Mouse (Mus musculus) heart, embryonic 12.5 days (tissue): ENCODE results near the gene Plcd3. TPM values are rescaled to one million over a fixed set of nuclear protein-coding genes. Genes with fewer than 3 reads are reported as not detected.

Source experiments
- ATAC-seq: fragments of 200-750 bp; cut with Nextera tagmentation; 2 replicates; pipeline ENCODE4 v1.8.0; 2017; ENCODE audit warnings: moderate TSS enrichment, moderate library complexity; ENCODE audit not compliant: insufficient number of reproducible peaks, low FRiP score
- H3K27ac ChIP-seq: fragments of 300-500 bp; sonication (generic); 2 replicates; pipeline ENCODE4 v1.5.1; 2016; ENCODE audit warnings: mild to moderate bottlenecking, moderate library complexity; ENCODE audit not compliant: poor library complexity, severe bottlenecking
- H3K27me3 ChIP-seq: fragments of 300-500 bp; sonication (generic); replicated peaks from 2 replicates; pipeline ENCODE4 v1.6.1; 2016; ENCODE audit warnings: mild to moderate bottlenecking, moderate library complexity
- H3K36me3 ChIP-seq: fragments of 300-500 bp; sonication (generic); 2 replicates; pipeline ENCODE4 v1.6.1; 2016; ENCODE audit warnings: mild to moderate bottlenecking, moderate library complexity
- H3K4me1 ChIP-seq: fragments of 300-500 bp; sonication (generic); replicated peaks from 2 replicates; pipeline ENCODE4 v1.6.1; 2016; ENCODE audit warnings: mild to moderate bottlenecking
- H3K4me2 ChIP-seq: fragments of 300-500 bp; sonication (generic); 2 replicates; pipeline ENCODE4 v1.6.1; 2016; ENCODE audit warnings: mild to moderate bottlenecking, moderate library complexity
- H3K4me3 ChIP-seq: fragments of 300-500 bp; sonication (generic); 2 replicates; pipeline ENCODE4 v1.5.1; 2016; ENCODE audit warnings: mild to moderate bottlenecking
- H3K9ac ChIP-seq: fragments of 300-500 bp; sonication (generic); 2 replicates; pipeline ENCODE4 v1.6.1; 2016; ENCODE audit warnings: mild to moderate bottlenecking, moderate library complexity
- H3K9me3 ChIP-seq: fragments of 300-500 bp; sonication (generic); replicated peaks from 2 replicates; pipeline ENCODE4 v1.6.1; 2016; ENCODE audit warnings: mild to moderate bottlenecking, moderate library complexity
- WGBS: fragments of 180-500 bp; shearing (Covaris S2); methylation state at CpG from one replicate; pipeline ENCODE4 v1.1.7; 2016; 5-methylcytosine and 5-hydroxymethylcytosine counted together
- polyA plus RNA-seq: library from polyadenylated mRNA; unstranded; fragments of >200 nt; fragmentation: Nextera tagmentation; extraction: Ambion mirVana; gene quantifications from 2 replicates; pipeline ENCODE4 v1.2.1, GENCODE M21; 2016

The Plcd3 gene
- polyA plus RNA-seq, 1 experiment from 2014 or later: 5.8 TPM

GRCm38 (mm10) chr11:103136039-103136577, 34.6 kb upstream of the Plcd3 start:
- no peak overlapping the region for H3K27ac ChIP-seq
- ATAC-seq: no peak

GRCm38 (mm10) chr11:103134221-103134620, 32.8 kb upstream of the Plcd3 start:
- no peak for ATAC-seq
- Histone ChIP-seq H3K4me3 (no peak overlapping the region), H3K4me1 (peaks cover 36% of the 10 kb centered on the region), H3K4me2 (peak overlapping the region; percentile 32; the same call in 1 of the 2 replicates), H3K36me3 (peaks cover 12% of the 10 kb centered on the region), H3K9me3 (no peaks in the 10 kb centered on the region), H3K27me3 (no peaks in the 10 kb centered on the region), H3K27ac (peak overlapping the region; percentile 85; the same call in 1 of the 2 replicates), H3K9ac (0 out of 2 replicates have a peak overlapping the region, but pooled peaks have one; percentile 24)
- WGBS: 76% methylated on average over 3 of the region's 3 CpGs

More at GRCm38 (mm10) chr11:103136039-103136577, 34.6 kb upstream of the Plcd3 start:
- Histone ChIP-seq H3K4me3 (no peak overlapping the region), H3K27me3 (no peaks in the 10 kb centered on the region), H3K9ac (0 out of 2 replicates have a peak overlapping the region, but pooled peaks have one; percentile 7), H3K9me3 (no peaks in the 10 kb centered on the region), H3K36me3 (peaks cover 14% of the 10 kb centered on the region), H3K4me1 (peaks cover 35% of the 10 kb centered on the region), H3K4me2 (no peak overlapping the region)
- WGBS: 65% methylated on average over 8 of the region's 8 CpGs

GRCm38 (mm10) chr11:103133456-103134185, 32.2 kb upstream of the Plcd3 start:
- no peak for ATAC-seq
- Histone ChIP-seq H3K9me3 (no peaks in the 10 kb centered on the region), H3K4me2 (peak overlapping the region; percentile 64), H3K4me1 (peaks cover 36% of the 10 kb centered on the region), H3K27me3 (no peaks in the 10 kb centered on the region), H3K4me3 (peak overlapping the region; percentile 33), H3K9ac (peak overlapping the region; percentile 62), H3K36me3 (peaks cover 6% of the 10 kb centered on the region), H3K27ac (peak overlapping the region; percentile 85)
- WGBS: 49% methylated on average over 6 of the region's 6 CpGs

- peak overlapping the region; percentile 82 for H3K4me3 ChIP-seq
- ATAC-seq: peak; percentile 93
- H3K27ac ChIP-seq: peak overlapping the region; percentile 99
- H3K36me3 ChIP-seq: 0 out of 2 replicates have a peak, but pooled peaks cover 3% of the 10 kb centered on the region
- H3K9me3 ChIP-seq: no peaks in the 10 kb centered on the region
- WGBS: under 1% methylated on average over 57 of the region's 58 CpGs
- peaks cover 36% of the 10 kb centered on the region for H3K4me1 ChIP-seq
- H3K9ac ChIP-seq: peak overlapping the region; percentile 99
- H3K27me3 ChIP-seq: no peaks in the 10 kb centered on the region
- peak overlapping the region; percentile 73 for H3K4me2 ChIP-seq
These were observed 31.4 kb upstream of the Plcd3 start for GRCm38 (mm10) chr11:103132576-103133455.

GRCm38 (mm10) chr11:103131701-103132575, 30.5 kb upstream of the Plcd3 start, which contains the start of gene Hexim2:
Hexim2 (plus strand) TSS chr11:103132429.
- WGBS: under 1% methylated on average over 39 of the region's 39 CpGs
- Histone ChIP-seq H3K27me3 (no peaks in the 10 kb centered on the region), H3K4me3 (peak within 1 kb of the TSS; percentile 82), H3K4me2 (peak within 1 kb of the TSS; percentile 73), H3K36me3 (0 out of 2 replicates have a peak, but pooled peaks cover 3% of the 10 kb centered on the region), H3K4me1 (peaks cover 36% of the 10 kb centered on the region), H3K27ac (peak within 1 kb of the TSS; percentile 99), H3K9me3 (no peaks in the 10 kb centered on the region), H3K9ac (peak within 1 kb of the TSS; percentile 99)
- ATAC-seq: peak; percentile 62

GRCm38 (mm10) chr11:103120315-103120714, 18.9 kb upstream of the Plcd3 start:
- Histone ChIP-seq H3K36me3 (no peaks in the 10 kb centered on the region), H3K27ac (no peak overlapping the region), H3K4me1 (peaks cover 7% of the 10 kb centered on the region), H3K27me3 (no peaks in the 10 kb centered on the region), H3K4me3 (no peak overlapping the region), H3K4me2 (no peak overlapping the region), H3K9me3 (no peaks in the 10 kb centered on the region), H3K9ac (no peak overlapping the region)
- WGBS: 47% methylated on average over 5 of the region's 5 CpGs
- ATAC-seq: no peak

- H3K4me3 ChIP-seq: no peak overlapping the region
- no peak overlapping the region for H3K4me2 ChIP-seq
- 50% methylated on average over 5 of the region's 5 CpGs for WGBS
These were observed 18.2 kb upstream of the Plcd3 start for GRCm38 (mm10) chr11:103119609-103120008.

GRCm38 (mm10) chr11:103118866-103119265, 17.4 kb upstream of the Plcd3 start:
- H3K9me3 ChIP-seq: no peaks in the 10 kb centered on the region
- peak overlapping the region; percentile 52 for H3K4me2 ChIP-seq
- H3K27ac ChIP-seq: no peak overlapping the region
- peaks cover 7% of the 10 kb centered on the region for H3K4me1 ChIP-seq
- H3K36me3 ChIP-seq: no peaks in the 10 kb centered on the region
- H3K9ac ChIP-seq: no peak overlapping the region
- no peak for ATAC-seq
- H3K27me3 ChIP-seq: no peaks in the 10 kb centered on the region
- WGBS: 85% methylated on average over 2 of the region's 2 CpGs
- H3K4me3 ChIP-seq: peak overlapping the region; percentile 28; the same call in 1 of the 2 replicates

More at GRCm38 (mm10) chr11:103119609-103120008, 18.2 kb upstream of the Plcd3 start:
- Histone ChIP-seq H3K27me3 (no peaks in the 10 kb centered on the region), H3K27ac (no peak overlapping the region), H3K9ac (no peak overlapping the region), H3K36me3 (no peaks in the 10 kb centered on the region), H3K4me1 (peaks cover 7% of the 10 kb centered on the region), H3K9me3 (no peaks in the 10 kb centered on the region)
- no peak for ATAC-seq

- Histone ChIP-seq H3K9me3 (no peaks in the 10 kb centered on the region), H3K36me3 (no peaks in the 10 kb centered on the region), H3K4me1 (peaks cover 13% of the 10 kb centered on the region), H3K27me3 (no peaks in the 10 kb centered on the region), H3K4me3 (peak overlapping the region; percentile 65), H3K4me2 (peak overlapping the region; percentile 90), H3K27ac (peak overlapping the region; percentile 91; the same call in 1 of the 2 replicates), H3K9ac (peak overlapping the region; percentile 95)
- no peak for ATAC-seq
- WGBS: under 1% methylated on average over 38 of the region's 38 CpGs
These were observed 16.1 kb upstream of the Plcd3 start for GRCm38 (mm10) chr11:103117591-103118009.

GRCm38 (mm10) chr11:103116959-103117590, 15.6 kb upstream of the Plcd3 start:
- peak; percentile 49 for ATAC-seq

More at GRCm38 (mm10) chr11:103116959-103117590, 15.6 kb upstream of the Plcd3 start:
- no peaks in the 10 kb centered on the region for H3K9me3 ChIP-seq
- H3K4me2 ChIP-seq: peak overlapping the region; percentile 90
- peak overlapping the region; percentile 65 for H3K4me3 ChIP-seq
- H3K27ac ChIP-seq: peak overlapping the region; percentile 91
- H3K4me1 ChIP-seq: peaks cover 18% of the 10 kb centered on the region
- H3K9ac ChIP-seq: peak overlapping the region; percentile 95
- H3K27me3 ChIP-seq: no peaks in the 10 kb centered on the region
- H3K36me3 ChIP-seq: no peaks in the 10 kb centered on the region
- under 1% methylated on average over 35 of the region's 35 CpGs for WGBS
